Mouse (Mus musculus) 3134 (cell line): ENCODE results near the gene Shisal2a.

Experiments used
- DNase-seq: peaks from one replicate; pipeline ENCODE4 v3.0.0-alpha.2; 2011; ENCODE audit warnings: low spot score; ENCODE audit not compliant: insufficient read length; ENCODE audit errors: extremely low read depth

Gene Shisal2a

DNA sequence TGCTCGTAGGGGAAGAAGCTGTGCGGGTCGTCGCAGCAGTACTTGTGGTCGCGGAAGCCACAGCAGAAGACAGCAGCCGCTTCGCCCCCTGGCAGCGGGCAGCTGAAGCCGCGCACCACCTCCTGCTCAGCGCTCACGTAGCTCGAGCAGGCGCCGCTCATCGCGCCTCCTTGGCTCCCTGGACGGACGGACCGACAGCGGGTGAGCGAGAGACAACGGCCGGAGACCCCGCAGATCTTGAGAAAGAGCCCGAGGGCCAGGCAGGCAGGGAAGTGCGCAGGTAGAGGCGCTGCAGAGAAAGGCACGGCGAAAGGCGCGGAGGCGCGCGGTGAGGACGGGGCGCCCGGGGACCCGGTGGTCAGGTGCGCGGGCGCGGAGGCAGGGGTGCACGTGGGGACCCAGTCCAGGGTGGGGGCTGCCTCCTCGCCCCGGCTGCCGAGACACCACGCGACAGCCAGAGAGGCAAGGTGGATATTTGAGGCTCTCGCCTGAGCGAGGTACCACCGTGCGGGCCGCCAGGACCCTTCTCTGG lies at the start of gene Shisal2a:
TSS of gene Shisal2a (minus strand) at position 167 of the 532 bp plus-strand sequence.
- no peak for DNase-seq

DNA sequence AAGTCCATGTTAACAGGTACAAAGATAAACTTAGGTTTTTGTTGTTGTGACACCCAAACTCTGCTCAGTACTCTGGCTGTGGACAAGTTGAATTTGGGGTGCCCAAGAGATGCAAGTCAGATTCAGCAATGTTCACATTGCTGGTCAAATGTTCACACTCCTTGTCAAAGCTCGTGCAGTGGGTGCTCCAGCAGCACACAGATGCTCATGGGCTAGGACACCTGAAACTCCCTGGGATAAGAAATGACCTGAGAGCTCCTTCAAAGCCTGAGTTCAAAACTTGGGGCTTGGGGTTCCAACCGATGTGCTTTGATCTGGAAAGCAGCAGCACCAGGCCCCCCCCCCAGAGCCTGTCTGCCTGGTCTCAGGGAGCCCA lies 48.4 kb upstream of the Shisal2a start:
- DNase-seq, result no peak

DNA sequence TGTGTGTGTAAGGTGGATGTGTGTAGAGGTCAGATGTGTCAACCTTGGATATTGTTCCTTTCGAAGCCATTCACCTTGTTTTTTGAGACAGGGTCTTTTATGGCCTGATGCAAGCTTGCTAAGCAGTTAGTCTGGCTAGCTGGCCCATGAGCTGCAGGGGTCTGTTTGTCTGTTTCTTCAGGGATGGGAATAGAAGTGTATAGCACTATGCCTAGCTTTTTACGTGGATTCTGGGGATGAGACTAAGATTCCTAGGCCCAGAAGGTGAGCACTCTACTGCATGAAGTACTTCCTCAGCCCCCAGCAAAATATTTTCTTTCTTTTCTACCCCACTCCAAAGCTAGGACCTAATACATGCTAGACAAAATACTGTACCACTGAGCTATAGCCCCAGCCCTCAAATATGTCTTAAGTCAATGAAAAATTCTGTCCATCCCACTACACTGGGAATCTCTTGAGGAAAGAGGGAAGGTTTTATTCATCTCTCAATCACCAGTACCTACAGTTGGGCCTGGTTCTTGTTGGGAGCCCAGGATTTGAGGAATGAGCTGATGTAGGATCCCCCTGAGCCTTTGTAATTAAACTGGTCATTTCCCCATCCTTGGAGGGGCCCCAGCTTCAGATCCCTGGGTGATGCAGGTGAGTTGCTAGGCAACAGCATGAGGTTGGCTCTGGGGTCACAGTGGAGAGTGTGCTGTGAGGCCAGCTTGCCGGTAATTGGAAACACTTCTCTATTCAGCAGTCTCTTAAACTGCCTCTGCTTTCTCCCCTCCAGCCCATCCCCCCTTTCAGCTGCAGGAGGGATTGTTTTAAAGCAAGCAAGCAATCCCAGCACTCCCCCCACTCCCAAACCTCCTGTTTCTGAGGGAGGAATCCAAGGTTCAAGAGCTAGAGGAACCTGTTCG lies 47.8 kb upstream of the Shisal2a start:
- DNase-seq, result no peak

DNA sequence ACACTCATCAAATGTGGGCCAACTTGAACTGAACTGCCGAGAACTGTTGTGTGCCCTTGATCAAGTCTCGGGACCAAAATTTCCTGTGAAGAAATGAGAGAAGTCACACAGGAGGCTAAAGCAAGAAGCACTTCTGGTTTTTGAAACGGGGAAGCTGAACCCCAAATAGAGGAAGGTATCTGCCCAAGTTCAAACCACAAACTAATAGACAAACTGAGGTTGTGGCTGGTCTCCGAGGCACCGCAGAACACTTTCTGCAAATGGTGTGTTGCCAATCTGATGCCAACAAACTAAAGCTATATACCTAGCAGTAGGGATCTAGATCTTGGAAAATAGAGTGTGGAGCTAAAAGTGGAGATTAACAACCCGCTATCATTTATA lies 45.2 kb upstream of the Shisal2a start:
- DNase-seq, result no peak

DNA sequence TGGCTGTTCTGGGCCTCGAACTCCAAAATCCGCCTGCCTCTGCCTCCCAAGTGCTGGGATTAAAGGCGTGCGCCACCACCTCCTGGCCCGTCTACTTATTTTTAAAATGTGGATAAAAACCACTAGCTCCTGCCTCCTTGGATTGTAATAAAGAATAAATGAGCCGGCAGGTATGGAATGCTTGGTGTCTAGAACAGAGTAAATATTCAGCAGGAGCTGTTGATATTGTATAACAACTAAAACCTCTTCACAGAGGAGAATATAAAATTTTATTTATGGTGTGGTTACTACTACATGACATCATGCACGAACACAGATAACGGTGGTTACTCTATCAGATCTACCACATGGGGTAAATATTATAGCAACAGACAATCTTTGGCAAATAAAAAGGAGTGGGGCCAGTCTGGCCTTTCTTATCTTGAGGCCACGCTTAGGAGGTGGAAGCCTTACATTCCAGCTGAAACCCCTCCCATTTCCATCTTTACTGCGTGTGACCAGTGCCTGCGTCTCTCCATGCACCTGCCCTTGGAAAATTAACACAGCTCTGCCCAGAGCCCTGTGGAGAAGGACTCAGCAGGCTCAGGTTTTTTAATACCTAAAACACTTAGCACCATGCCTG lies 44.7 kb upstream of the Shisal2a start:
- no peak for DNase-seq

DNA sequence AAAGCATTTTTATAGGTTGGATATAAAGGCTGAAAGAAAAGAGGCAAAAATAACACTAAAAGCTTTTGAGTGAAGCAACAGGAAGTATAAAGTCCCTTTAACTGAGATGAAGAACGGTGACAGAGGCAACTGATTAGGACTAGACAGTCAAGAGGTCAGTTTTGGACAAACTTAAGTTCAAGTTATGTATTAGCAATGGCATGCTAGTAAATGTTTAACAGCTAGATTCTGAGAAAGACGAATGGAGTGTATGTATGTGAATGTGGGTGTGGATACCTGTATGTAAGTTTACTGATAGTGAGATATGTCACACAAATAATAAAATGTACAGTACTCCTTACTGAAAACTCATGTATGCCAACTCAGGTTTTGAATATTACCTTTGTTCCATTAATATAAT lies 41.4 kb upstream of the Shisal2a start:
- DNase-seq, result no peak

DNA sequence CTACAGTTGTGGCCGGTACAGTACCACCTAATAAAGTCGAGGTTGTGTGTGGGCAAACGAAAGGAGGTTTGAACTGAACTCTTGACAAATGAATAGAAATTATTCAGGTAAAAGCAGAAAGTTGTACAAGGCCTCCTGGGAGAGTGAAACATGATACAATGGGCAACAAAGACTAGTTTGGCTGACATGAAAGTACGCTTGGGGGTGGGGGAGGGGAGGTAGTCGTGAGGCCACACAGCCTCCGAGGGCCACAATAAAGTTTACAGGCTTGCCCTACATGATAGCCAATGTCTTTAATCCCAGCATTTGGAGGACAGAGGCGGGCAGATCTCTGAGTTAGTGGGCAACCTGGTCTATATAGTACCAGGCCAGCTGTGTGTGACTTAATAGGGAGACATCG lies 24.5 kb upstream of the Shisal2a start:
- DNase-seq, result no peak

DNA sequence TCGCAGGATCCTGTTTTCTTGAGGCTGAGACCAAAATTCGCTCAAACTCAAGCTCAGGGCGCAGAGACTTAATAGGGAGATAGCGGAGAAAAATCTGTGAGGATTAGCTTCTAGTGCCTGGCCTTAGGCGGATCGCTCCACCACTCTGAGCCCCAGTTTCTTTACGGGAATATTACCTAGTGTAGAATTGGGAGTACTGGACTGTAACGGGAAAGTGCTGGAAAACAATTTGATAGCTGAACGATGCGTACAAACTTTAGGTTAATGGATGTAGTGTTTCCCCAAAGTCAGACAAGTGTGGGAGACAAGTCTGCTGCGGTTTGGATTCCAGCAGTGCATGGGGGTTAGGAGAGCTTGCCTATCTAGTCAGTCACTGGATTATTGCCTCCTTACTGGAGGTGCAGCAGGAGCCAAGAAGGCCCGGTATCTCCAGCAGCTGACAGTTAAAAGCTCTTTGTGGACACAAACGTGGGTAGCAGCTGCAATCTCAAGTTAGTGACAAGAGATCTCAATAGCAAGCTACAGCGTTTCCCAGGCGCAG lies 23.8 kb upstream of the Shisal2a start, which contains the start of gene Gpx7:
TSS of gene Gpx7 (minus strand) at position 101 of the 541 bp plus-strand sequence.
- no peak for DNase-seq

DNA sequence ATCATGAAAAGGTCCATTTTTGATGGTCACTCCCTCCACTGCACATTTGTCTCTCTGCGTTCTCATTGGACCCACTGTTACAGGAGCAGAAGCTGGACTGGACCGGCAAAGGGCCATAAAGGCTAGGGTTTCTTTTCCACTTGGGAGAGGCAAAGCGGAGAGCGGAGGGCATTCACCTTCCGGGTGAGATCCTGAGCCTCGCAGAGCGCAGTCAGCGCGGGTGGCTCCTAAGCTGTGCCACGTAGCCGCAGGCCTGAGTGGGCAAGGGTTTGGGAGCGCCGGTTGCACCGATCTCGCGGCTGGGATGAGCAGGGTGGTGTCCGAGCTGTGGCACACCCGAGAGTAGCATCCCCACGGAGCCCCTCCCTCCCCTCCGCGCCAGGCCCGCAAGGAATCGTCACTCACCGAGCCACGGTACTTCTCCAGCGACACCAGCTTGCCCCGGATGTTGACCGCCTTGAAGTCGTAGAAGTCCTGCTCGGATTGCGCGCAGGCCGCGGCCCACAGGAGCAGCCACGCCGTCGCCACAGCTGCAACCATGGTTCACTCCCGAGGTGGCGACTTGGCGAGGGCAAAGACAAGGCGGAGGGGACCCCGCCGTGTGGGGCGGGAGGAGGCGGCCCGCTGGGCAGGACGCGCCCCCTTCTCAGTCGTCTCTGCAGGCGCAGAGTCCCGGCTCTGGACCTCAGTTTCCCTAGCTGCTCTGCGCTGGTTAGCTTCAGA lies 23.1 kb upstream of the Shisal2a start:
- no peak for DNase-seq

DNA sequence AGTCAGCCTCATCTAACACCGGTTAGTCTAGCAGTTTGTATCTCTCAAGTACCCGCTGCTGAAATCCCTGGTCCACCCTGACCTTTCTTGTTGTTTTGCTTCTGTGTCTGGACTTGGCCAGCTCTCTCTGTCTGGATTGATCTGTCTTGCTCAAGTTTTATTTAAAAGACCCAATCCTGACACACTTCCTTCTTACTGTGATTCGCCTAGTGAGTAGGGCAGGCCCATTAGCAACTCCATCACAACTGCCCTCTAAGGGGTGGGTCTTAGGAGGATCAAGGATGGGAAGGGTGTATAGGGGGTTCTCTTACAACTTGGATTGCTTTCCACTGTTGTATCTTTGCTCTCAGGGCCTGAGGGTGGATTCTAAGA lies 22.6 kb upstream of the Shisal2a start:
- no peak for DNase-seq

DNA sequence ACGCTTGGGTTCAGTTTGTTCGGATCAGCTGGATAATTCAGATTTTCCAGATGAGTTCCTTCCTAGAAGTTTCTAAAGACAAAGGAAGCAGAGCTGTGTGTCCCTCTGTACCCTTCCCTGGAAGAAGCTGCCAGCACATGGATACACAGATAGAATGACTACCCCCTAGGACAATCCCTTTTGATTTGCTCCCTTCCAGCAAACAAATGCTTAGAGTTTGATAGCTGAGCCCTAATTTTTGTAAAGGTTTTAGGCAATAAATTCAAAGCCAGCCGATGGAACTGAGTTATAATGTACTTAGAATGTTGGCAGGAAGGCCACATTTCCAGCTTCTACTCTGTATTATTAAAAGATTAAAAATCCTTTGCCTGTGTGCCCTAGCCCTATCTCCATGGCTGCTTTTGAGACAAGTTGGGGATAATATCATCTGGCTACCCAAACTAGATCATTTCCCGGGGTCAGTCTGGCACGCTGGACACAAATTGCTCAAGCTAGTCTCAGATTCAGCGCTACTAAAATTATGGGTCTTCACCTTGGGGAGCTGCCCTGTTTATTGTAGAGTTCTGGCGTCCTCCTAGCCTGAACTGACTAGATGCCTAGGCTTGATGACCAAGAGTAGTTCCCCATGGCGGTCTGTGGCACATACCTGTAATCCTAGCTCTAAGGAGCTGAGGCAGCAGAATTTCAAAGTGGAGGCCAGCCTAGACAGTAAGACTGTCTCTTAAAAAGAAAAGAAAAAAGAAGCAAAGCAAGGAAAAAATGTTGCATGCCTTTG lies 20.9 kb upstream of the Shisal2a start:
- DNase-seq, result no peak

DNA sequence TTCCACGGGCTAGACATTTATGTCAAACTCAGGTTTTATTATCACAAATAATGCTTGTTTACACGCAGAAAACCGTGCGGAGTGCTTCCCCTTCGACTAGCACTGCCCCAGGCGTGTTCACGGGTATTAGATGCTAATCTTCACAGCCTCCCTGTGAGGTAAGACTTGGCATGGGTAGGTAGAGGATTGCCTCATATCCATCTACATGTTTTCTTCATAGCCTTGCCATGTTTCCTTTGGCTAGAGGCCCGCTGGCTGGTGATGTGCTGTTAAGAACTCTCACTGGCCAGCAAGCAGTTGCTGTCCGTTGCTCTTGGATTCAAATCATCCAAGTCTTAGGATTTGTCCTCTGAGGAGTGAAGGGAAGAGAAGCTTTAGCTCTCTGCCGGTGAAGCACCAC lies 17.2 kb upstream of the Shisal2a start:
- no peak for DNase-seq

DNA sequence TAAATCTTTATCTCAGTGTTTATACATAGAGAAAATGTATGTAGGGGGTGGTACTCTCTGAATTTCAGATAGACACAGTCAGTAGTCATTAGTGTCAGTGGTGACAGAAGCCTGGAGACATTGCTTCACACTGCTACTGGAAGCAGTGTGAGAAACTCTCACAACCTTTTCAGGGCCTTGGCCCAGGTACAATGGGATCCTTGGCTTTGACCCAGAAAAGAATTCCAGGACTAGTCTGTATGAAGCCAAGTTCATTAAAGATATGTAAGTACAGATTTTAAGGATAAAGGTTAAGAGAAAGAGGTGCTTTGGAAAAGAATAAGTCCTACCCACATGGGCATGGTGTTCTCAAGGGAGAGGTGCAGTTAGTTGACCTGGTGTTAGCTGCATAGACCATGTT lies 11.1 kb upstream of the Shisal2a start:
- no peak for DNase-seq

DNA sequence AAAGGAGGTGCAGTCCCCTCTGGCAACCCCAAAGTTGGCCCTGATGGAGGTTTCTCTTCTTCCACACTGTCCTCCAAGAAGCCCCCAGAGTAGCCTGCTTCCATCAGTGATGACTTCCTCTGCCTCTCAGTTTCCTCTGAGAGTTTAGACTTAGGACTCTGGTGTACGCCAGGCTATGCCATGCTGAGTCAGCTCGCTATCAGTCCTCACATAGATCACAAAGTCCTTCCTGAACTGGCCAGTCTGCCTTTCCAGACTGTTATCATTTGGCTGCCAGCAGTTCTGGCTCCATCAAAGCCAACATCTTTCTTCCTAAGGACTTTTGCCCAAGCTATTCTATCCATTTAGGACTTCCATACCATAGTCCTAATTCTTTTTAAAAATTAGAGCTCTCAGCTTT lies 9.4 kb upstream of the Shisal2a start:
- DNase-seq, result no peak

DNA sequence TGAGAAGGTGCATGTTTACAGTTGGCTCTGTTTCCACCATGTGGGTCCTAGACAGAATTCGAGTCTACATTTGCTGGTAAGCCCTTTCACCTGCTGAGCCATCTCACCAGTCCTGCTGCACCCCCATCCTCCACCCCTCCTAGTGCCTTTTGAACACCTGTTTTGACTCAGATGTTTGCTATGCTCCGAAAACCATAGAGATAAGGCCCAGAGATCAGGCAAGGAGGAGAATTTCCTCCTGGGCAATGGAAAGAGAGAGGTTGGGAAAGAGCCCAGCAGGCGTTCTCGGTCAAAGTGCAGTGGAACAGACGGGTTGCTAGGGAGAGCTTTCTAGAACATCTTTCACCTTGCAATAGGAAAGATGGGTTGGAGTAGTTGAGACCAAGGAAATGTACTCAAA lies 8.0 kb upstream of the Shisal2a start:
- no peak for DNase-seq

DNA sequence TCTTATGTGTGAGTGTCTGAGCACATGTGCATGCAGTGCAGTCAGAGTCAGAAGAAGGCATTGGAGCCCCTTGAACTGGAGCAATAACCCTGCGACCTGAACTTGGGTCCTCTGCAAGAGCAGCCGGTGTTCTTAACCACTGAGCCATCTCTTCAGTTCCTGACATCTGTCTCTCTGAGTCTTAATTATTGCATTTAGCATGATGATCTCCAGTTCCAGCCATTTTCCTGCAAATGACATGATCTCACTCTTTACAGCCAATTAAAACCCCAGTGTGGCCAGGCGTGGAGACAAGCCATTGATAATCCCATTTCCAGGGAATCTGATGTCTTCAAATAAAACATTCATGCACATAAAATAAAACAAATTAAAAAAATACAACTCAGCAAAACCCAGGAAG lies 5.6 kb upstream of the Shisal2a start:
- DNase-seq, result no peak

DNA sequence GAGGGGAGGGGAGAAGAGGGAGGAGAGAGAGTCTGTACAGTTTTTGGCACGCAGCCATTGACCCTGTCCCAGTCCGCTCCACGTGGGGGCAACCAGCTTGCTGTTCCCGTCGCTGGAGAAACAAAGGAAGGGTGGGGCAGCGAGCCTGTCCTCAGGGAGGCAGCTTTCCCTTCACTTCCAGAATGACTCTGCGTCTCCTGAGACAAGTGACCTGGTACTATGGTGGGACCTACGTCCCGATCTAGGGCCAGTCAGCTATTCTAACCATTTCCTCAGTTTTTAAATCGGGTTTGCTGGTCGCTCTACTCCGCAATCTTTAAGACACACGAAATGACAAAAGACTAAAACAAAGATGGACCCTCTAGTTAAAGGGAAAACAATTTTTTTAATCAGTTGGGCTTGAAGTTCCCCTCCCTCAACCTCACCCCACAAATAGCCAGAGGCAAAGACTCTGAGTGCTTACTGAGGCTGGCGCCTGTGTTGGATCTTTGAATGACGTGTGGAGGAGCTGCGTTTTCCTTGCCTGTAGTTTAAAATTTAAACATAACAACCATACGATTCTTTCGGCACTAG lies 4.6 kb upstream of the Shisal2a start:
- peak; percentile 43 for DNase-seq

DNA sequence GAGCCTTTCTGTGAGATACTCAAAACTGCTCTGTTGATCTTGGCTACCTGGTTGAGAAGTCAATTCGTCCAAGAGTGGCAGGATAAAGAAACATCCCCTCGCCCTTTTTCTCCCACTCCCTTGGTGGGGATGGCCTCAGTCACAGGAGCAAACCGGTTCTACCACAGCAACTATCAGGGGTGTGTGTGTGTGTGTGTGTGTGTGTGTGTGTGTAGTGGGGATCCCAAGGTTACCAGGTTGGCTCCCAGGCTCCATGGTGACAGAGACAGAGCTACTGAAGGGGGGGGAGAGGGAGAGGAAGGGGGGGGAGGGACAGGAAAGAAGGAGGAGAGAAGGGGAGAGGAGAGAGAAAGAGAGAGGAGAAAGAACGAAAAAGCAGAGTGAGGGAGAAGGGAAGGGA lies 4.0 kb upstream of the Shisal2a start:
- no peak for DNase-seq

DNA sequence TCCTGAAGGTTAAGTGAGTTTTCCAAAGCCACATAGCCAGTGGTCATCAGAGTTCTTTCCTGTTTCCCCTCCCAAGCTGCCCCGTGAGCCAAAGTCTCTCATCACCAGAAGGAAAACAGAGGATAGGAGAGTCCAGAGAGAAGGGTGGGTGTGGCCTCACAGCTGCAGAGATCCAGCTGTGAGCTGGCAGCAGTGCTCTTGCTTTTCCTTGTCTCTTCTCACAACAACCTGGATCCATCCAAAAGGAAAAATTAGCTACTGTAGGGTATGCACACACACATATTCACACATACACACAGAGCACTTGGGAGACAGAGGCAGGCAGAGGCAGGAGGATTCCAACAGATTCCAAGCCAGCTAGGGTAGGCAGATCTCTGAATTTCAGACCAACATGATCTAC lies 2.9 kb upstream of the Shisal2a start:
- DNase-seq, result no peak

DNA sequence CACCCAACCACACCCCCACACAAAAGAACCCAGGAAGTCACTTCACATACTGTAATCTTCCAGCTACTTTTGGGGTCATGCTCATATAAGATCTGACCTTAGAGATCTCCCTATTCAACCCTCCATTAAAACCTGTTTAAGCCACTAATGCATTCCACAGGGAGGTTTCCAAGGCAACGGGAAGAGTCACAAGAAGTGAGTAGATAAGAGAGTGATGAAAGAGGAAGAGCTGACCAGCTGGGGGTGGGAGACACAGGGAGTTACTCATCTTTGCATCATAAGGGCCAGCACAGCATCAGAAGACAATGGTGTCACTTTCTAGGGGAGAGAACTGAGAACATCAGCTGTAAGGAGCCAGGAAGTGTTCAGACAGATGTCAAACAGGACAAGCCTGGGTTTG lies 3.0 kb downstream of the Shisal2a start:
- DNase-seq, result no peak
